Mouse (Mus musculus): ENCODE data around the gene Nfkbil1.

GRCm38 (mm10) chr17:35186681-35187080 is 48.9 kb downstream of the Nfkbil1 start:
- TF ChIP-seq POLR2A (IDR thresholded peaks at IDR 0.05; ENCODE audit: extremely low read depth, insufficient read depth, low read length) (no peak), CTCF (IDR thresholded peaks at IDR 0.05; ENCODE audit: low read depth, low read length) (no peak)

All from liver, adult 2 months (tissue).